Mouse (Mus musculus): ENCODE results near the gene Kcnh5.

The Kcnh5 gene

GRCm38 (mm10) chr12:75176691-75177645 lies at the start of gene Kcnh5:
Kcnh5 (minus strand) TSS chr12:75177332.
- in situ Hi-C loops (cut with MboI, MseI): no loop called here

GRCm38 (mm10) chr12:75223966-75224365 lies 46.8 kb upstream of the Kcnh5 start:
- in situ Hi-C loops (cut with MboI, MseI): no loop called here

GRCm38 (mm10) chr12:75189413-75189812 lies 12.3 kb upstream of the Kcnh5 start:
- in situ Hi-C loops (cut with MboI, MseI): no loop called here

GRCm38 (mm10) chr12:75182646-75183045 lies 5.5 kb upstream of the Kcnh5 start:
- in situ Hi-C loops (cut with MboI, MseI): no loop called here

GRCm38 (mm10) chr12:75179491-75179890 lies 2.4 kb upstream of the Kcnh5 start:
- in situ Hi-C loops (cut with MboI, MseI): no loop called here

- in situ Hi-C loops (cut with MboI, MseI): no loop called here
These were observed 506 bp upstream of the Kcnh5 start for GRCm38 (mm10) chr12:75177646-75178030.

- in situ Hi-C loops (cut with MboI, MseI): no loop called here
These were observed 1.1 kb downstream of the Kcnh5 start for GRCm38 (mm10) chr12:75175931-75176565.

GRCm38 (mm10) chr12:75170970-75171369 lies 6.2 kb downstream of the Kcnh5 start:
- in situ Hi-C loops (cut with MboI, MseI): loop anchor here (25.0 kb wide), 1 partner anchor 216 kb away; no protein-coding TSS in a partner anchor

- in situ Hi-C loops (cut with MboI, MseI): loop anchor here (25.0 kb wide), 1 partner anchor 234 kb away; no protein-coding TSS in a partner anchor
These were observed 24.0 kb downstream of the Kcnh5 start for GRCm38 (mm10) chr12:75153076-75153568.

GRCm38 (mm10) chr12:75139792-75140191 lies 37.3 kb downstream of the Kcnh5 start:
- in situ Hi-C loops (cut with MboI, MseI): no loop called here

- in situ Hi-C loops (cut with MboI, MseI): no loop called here
These were observed 85.2 kb downstream of the Kcnh5 start for GRCm38 (mm10) chr12:75091921-75092320.

- in situ Hi-C loops (cut with MboI, MseI): no loop called here
These were observed 86.2 kb downstream of the Kcnh5 start for GRCm38 (mm10) chr12:75090957-75091356.

- in situ Hi-C loops (cut with MboI, MseI): no loop called here
These were observed 100.0 kb downstream of the Kcnh5 start for GRCm38 (mm10) chr12:75077175-75077574.

- in situ Hi-C loops (cut with MboI, MseI): no loop called here
These were observed 106.1 kb downstream of the Kcnh5 start for GRCm38 (mm10) chr12:75071043-75071442.

GRCm38 (mm10) chr12:75062571-75062970 lies 114.6 kb downstream of the Kcnh5 start:
- in situ Hi-C loops (cut with MboI, MseI): no loop called here

- in situ Hi-C loops (cut with MboI, MseI): no loop called here
These were observed 115.4 kb downstream of the Kcnh5 start for GRCm38 (mm10) chr12:75061731-75062130.

GRCm38 (mm10) chr12:75053731-75054130 lies 123.4 kb downstream of the Kcnh5 start:
- in situ Hi-C loops (cut with MboI, MseI): no loop called here

- in situ Hi-C loops (cut with MboI, MseI): no loop called here
These were observed 140.4 kb downstream of the Kcnh5 start for GRCm38 (mm10) chr12:75036694-75037093.

GRCm38 (mm10) chr12:75031970-75032864 lies 144.9 kb downstream of the Kcnh5 start:
- in situ Hi-C loops (cut with MboI, MseI): no loop called here

GRCm38 (mm10) chr12:74971187-74971586 lies 205.9 kb downstream of the Kcnh5 start:
- in situ Hi-C loops (cut with MboI, MseI): no loop called here

- in situ Hi-C loops (cut with MboI, MseI): no loop called here
These were observed 207.7 kb downstream of the Kcnh5 start for GRCm38 (mm10) chr12:74969420-74969819.

Data from T-helper 2 cell (primary cell).